Mouse (Mus musculus): ENCODE measurements at regions not wholly inside any gene's neighbourhood (a gene's known extent, or its start where the extent isn't known, plus 50 kb on each side); places are given as distances from the start of the nearest gene placed in this dataset.
A peak's percentile ranks its signal among the peaks of the same experiment; 100 is the strongest.

GRCm38 (mm10) chr3:63036691-63037090 is 204.6 kb upstream of the Mme start:
- Histone ChIP-seq H3K4me3 (ENCODE audit: low read depth, low read length) (no peak overlapping the region), H3K9me3 (ENCODE audit: low read length) (no peaks in the 10 kb centered on the region), H3K27me3 (ENCODE audit: insufficient read depth, low read length) (no peaks in the 10 kb centered on the region), H3K9ac (replicated peaks; ENCODE audit: low read length, poor library complexity, severe bottlenecking) (no peak overlapping the region), H3K27ac (ENCODE audit: low read depth, low read length) (no peak overlapping the region), H3K4me1 (ENCODE audit: insufficient read depth, low read length) (no peaks in the 10 kb centered on the region), H3K4me2 (ENCODE audit: low read depth, low read length, poor library complexity, severe bottlenecking) (no peak overlapping the region), H3K36me3 (ENCODE audit: insufficient read depth, low read length) (no peaks in the 10 kb centered on the region)
- DNase-seq (ENCODE audit: low spot score), result no peak
- 74% methylated on average over 4 of the region's 4 CpGs for WGBS
- no peak for ATAC-seq (ENCODE audit: low FRiP score)
- TF ChIP-seq CTCF (IDR thresholded peaks at IDR 0.05), result no peak

GRCm38 (mm10) chr3:63070786-63071185 is 170.6 kb upstream of the Mme start:
- DNase-seq (ENCODE audit: low spot score) (no peak), ATAC-seq (ENCODE audit: low FRiP score) (no peak)
- no peak overlapping the region for H3K4me3 ChIP-seq (ENCODE audit: low read depth, low read length)
- no peak overlapping the region for H3K4me2 ChIP-seq (ENCODE audit: low read depth, low read length, poor library complexity, severe bottlenecking)
- no peak overlapping the region for H3K27ac ChIP-seq (ENCODE audit: low read depth, low read length)
- no peaks in the 10 kb centered on the region for H3K4me1 ChIP-seq (ENCODE audit: insufficient read depth, low read length)
- 89% methylated on average over 4 of the region's 4 CpGs for WGBS
- H3K9ac ChIP-seq (replicated peaks; ENCODE audit: low read length, poor library complexity, severe bottlenecking), result no peak overlapping the region
- no peaks in the 10 kb centered on the region for H3K27me3 ChIP-seq (ENCODE audit: insufficient read depth, low read length)
- 0 out of 2 replicates have a peak, but pooled peaks have one; percentile 11 for TF ChIP-seq CTCF (IDR thresholded peaks at IDR 0.05)
- no peaks in the 10 kb centered on the region for H3K9me3 ChIP-seq (ENCODE audit: low read length)
- H3K36me3 ChIP-seq (ENCODE audit: insufficient read depth, low read length), result no peaks in the 10 kb centered on the region

- no peak overlapping the region for H3K27ac ChIP-seq (ENCODE audit: low read depth, low read length)
Observed at GRCm38 (mm10) chr3:63073051-63073450, 168.3 kb upstream of the Mme start.

GRCm38 (mm10) chr3:63078181-63078580 is 163.2 kb upstream of the Mme start:
- Histone ChIP-seq H3K9me3 (ENCODE audit: low read length) (no peaks in the 10 kb centered on the region), H3K4me1 (ENCODE audit: insufficient read depth, low read length) (no peaks in the 10 kb centered on the region), H3K4me2 (ENCODE audit: low read depth, low read length, poor library complexity, severe bottlenecking) (no peak overlapping the region), H3K36me3 (ENCODE audit: insufficient read depth, low read length) (no peaks in the 10 kb centered on the region), H3K4me3 (ENCODE audit: low read depth, low read length) (no peak overlapping the region), H3K27me3 (ENCODE audit: insufficient read depth, low read length) (no peaks in the 10 kb centered on the region), H3K9ac (replicated peaks; ENCODE audit: low read length, poor library complexity, severe bottlenecking) (no peak overlapping the region), H3K27ac (ENCODE audit: low read depth, low read length) (no peak overlapping the region)
- DNase-seq (ENCODE audit: low spot score) (no peak), ATAC-seq (ENCODE audit: low FRiP score) (no peak)
- 86% methylated on average over 2 of the region's 2 CpGs for WGBS
- TF ChIP-seq CTCF (IDR thresholded peaks at IDR 0.05), result no peak

More at GRCm38 (mm10) chr3:63073051-63073450, 168.3 kb upstream of the Mme start:
- no peaks in the 10 kb centered on the region for H3K4me1 ChIP-seq (ENCODE audit: insufficient read depth, low read length)
- no peak overlapping the region for H3K4me3 ChIP-seq (ENCODE audit: low read depth, low read length)
- no peak for DNase-seq (ENCODE audit: low spot score)
- ATAC-seq (ENCODE audit: low FRiP score), result no peak
- H3K4me2 ChIP-seq (ENCODE audit: low read depth, low read length, poor library complexity, severe bottlenecking), result no peak overlapping the region
- H3K9ac ChIP-seq (replicated peaks; ENCODE audit: low read length, poor library complexity, severe bottlenecking), result no peak overlapping the region
- H3K36me3 ChIP-seq (ENCODE audit: insufficient read depth, low read length), result no peaks in the 10 kb centered on the region
- no peaks in the 10 kb centered on the region for H3K9me3 ChIP-seq (ENCODE audit: low read length)
- no peaks in the 10 kb centered on the region for H3K27me3 ChIP-seq (ENCODE audit: insufficient read depth, low read length)
- TF ChIP-seq CTCF (IDR thresholded peaks at IDR 0.05), result no peak

GRCm38 (mm10) chr3:63082161-63082560 is 159.2 kb upstream of the Mme start:
- Histone ChIP-seq H3K4me1 (ENCODE audit: insufficient read depth, low read length) (no peaks in the 10 kb centered on the region), H3K27ac (ENCODE audit: low read depth, low read length) (no peak overlapping the region), H3K9ac (replicated peaks; ENCODE audit: low read length, poor library complexity, severe bottlenecking) (no peak overlapping the region), H3K9me3 (ENCODE audit: low read length) (no peaks in the 10 kb centered on the region), H3K4me2 (ENCODE audit: low read depth, low read length, poor library complexity, severe bottlenecking) (no peak overlapping the region), H3K4me3 (ENCODE audit: low read depth, low read length) (no peak overlapping the region), H3K36me3 (ENCODE audit: insufficient read depth, low read length) (no peaks in the 10 kb centered on the region), H3K27me3 (ENCODE audit: insufficient read depth, low read length) (no peaks in the 10 kb centered on the region)
- DNase-seq (ENCODE audit: low spot score) (no peak), ATAC-seq (ENCODE audit: low FRiP score) (no peak)
- TF ChIP-seq CTCF (IDR thresholded peaks at IDR 0.05), result no peak
- WGBS, result 94% methylated on average over 6 of the region's 6 CpGs

- Histone ChIP-seq H3K4me2 (ENCODE audit: low read depth, low read length, poor library complexity, severe bottlenecking) (no peak overlapping the region), H3K4me3 (ENCODE audit: low read depth, low read length) (no peak overlapping the region), H3K9ac (replicated peaks; ENCODE audit: low read length, poor library complexity, severe bottlenecking) (no peak overlapping the region), H3K36me3 (ENCODE audit: insufficient read depth, low read length) (no peaks in the 10 kb centered on the region), H3K9me3 (ENCODE audit: low read length) (no peaks in the 10 kb centered on the region), H3K4me1 (ENCODE audit: insufficient read depth, low read length) (no peaks in the 10 kb centered on the region), H3K27ac (ENCODE audit: low read depth, low read length) (no peak overlapping the region), H3K27me3 (ENCODE audit: insufficient read depth, low read length) (no peaks in the 10 kb centered on the region)
- no peak for TF ChIP-seq CTCF (IDR thresholded peaks at IDR 0.05)
- ATAC-seq (ENCODE audit: low FRiP score), result no peak
- WGBS, result 85% methylated on average over 2 of the region's 2 CpGs
- DNase-seq (ENCODE audit: low spot score), result no peak
Observed at GRCm38 (mm10) chr3:63085426-63085825, 155.9 kb upstream of the Mme start.
